Mouse (Mus musculus) left cerebral cortex, postnatal 14 days (tissue): ENCODE measurements at regions not wholly inside any gene's neighbourhood (a gene's known extent, or its start where the extent isn't known, plus 50 kb on each side); places are given as distances from the start of the nearest gene placed in this dataset.
A peak's percentile ranks its signal among the peaks of the same experiment; 100 is the strongest.

Experiments
- DNase-seq, 2 experiments: peaks; one replicate each; pipeline ENCODE4 v3.0.0; 2021 to 2022; ENCODE audit warnings: low spot score in 2 of 2, mixed read lengths in 1 of 2
- intact Hi-C: fragments of 180-260 bp; cut with DNase I; formaldehyde crosslinking; loops from one replicate; pipeline ENCODE4 v1.15.1; 2025

GRCm38 (mm10) chr6:50776236-50776832 lies 122.1 kb upstream of the Npvf start:
- intact Hi-C loops: no loop called here

DNA sequence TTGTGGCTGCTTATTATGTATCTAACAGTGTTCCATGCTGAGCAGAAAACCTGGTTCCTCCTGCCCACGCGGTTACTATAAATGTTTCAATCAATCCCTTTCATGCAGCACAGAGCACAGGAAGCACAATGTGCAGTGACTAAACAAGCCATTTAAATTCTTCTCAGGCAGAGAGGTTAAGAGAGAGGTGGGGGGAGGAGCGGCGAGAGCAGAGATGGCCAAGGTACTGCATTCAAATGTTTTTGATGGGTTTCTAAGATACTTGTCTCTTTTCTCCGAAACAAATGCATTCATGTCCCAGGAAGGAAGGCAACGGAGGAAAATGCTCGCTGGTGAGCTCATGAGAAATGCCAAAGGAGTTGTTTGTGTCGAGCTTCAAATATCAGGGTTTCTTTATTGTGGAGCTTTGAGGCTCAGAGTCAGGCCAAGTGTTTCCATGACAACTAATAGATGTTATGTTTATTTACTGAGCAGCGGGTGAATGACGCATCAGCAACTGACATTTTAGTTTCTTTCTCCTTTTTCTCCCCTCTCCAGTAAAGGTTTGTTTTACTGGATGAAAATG lies 122.8 kb upstream of the Npvf start:
- DNase-seq: peak; percentile 71 to 90
- intact Hi-C loops: no loop called here

More at GRCm38 (mm10) chr6:50776236-50776832, 122.1 kb upstream of the Npvf start:
- no peak for DNase-seq

GRCm38 (mm10) chr6:50777827-50778226 lies 123.6 kb upstream of the Npvf start:
- intact Hi-C loops: no loop called here
- peak in 1 of 2 experiments; percentile 15 for DNase-seq

DNA sequence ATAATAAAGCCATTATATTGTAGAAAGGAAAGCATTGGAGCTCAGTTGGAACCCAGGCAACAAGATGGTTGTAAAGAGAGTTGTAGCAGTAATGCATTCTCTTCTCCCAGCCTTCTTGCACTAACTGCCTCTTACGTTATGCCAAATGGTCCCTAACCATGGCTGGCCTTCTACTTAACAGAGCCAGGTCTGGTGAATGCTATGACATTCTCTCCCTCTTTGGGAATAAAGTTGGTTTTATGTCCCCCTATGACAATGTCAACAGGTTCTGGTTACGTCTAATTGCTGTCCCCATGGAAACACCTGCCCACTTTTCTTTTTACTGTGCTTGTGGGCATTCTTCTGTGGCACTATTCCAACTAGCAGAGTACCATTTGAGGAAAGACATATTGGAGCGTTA lies 126.4 kb upstream of the Npvf start:
- intact Hi-C loops: no loop called here

DNA sequence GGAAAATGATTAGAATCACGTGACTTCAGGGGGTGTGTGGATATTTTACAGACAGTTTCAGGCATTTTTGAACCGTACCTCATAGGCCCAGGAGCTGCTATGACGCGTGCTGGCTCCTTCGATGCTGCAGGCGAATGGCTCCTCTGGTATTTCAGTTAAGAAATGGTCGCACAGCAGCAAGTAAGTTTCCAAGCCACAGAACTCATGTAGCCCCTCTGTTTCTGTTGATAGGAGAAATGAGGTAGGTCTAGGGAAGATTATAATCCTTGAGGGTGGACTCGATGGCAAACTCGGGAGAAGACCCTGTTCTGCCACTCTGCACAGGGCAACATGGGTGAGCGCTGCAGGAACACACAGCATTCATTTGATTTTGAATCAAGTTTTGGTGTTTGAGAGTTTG lies 127.0 kb upstream of the Npvf start:
- intact Hi-C loops: no loop called here
- DNase-seq: no peak

More for the DNA sequence above, 126.4 kb upstream of the Npvf start:
- DNase-seq: no peak

GRCm38 (mm10) chr6:50782221-50782620 lies 128.0 kb upstream of the Npvf start:
- intact Hi-C loops: no loop called here
- no peak for DNase-seq

DNA sequence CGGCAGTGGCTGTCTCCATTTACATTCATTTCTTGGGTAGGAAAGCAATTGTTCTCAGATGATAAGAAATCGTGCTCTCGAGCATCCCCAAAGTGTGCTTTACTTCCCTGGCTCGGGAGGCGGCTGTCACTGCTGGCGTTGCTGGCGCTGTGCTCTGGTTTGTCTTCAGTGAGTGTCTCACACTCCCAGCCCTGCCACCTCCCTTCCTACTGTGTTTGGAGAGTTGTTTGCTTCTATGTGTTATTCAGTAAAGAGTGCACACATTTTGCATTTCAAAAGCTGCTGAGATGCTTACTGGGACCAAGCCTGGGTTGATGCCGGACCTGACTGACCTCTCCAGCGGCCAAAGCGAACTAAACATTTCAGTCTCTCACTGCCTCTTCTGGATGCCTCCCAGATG lies 129.3 kb upstream of the Npvf start:
- intact Hi-C loops: no loop called here
- DNase-seq: peak in 1 of 2 experiments; percentile 32

DNA sequence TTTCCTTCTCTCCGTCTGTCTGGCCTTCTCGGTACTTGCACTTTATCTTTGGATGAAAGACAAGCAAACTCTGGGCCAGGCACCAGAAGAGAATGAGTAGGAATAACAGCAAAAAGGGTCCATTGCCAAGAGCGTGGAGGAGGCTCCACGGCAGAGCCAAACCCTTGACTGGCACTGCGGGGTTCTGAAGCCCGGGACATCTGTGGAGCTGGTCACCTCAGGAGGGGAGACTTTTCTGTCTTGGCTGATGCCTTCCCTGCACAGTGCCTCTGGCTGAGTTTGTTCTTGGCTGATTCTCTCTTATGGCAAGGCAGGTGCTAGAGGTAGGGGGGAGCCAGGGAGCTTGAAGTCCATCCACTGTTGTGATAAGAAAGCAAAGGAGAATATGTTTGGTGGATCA lies 130.1 kb upstream of the Npvf start:
- intact Hi-C loops: no loop called here
- no peak for DNase-seq

- no peak for DNase-seq
- intact Hi-C loops: no loop called here
Measured at GRCm38 (mm10) chr6:50787666-50788065, 133.4 kb upstream of the Npvf start.

DNA sequence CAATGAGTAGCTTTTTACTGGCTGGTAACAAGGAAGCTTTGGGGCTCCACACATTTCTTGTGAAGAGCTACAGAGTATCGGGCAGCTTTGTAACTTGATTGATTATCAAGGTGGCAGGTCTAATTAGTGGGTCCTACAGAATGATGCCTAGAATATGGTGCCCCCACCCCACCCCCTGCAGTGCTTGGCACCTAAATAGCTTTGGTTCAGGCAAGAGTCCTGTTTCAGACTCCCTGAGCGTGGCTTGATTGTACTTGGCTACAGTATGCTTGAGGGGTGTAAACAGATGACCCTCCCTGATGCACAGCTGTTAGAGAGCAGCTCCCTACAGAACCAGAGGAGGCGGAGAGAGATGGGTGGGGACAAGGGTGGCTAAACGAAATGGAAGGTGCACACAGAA lies 145.7 kb upstream of the Npvf start:
- intact Hi-C loops: loop anchor here (10.0 kb wide), 1 partner anchor 1425 kb away; the partner anchor contains the start of gene Hoxa7
- no peak for DNase-seq

- no peak for DNase-seq
- intact Hi-C loops: loop anchor here (10.0 kb wide), 1 partner anchor 1422 kb away; the partner anchor contains the start of gene Hoxa7
Measured at GRCm38 (mm10) chr6:50802956-50803355, 148.7 kb upstream of the Npvf start.

DNA sequence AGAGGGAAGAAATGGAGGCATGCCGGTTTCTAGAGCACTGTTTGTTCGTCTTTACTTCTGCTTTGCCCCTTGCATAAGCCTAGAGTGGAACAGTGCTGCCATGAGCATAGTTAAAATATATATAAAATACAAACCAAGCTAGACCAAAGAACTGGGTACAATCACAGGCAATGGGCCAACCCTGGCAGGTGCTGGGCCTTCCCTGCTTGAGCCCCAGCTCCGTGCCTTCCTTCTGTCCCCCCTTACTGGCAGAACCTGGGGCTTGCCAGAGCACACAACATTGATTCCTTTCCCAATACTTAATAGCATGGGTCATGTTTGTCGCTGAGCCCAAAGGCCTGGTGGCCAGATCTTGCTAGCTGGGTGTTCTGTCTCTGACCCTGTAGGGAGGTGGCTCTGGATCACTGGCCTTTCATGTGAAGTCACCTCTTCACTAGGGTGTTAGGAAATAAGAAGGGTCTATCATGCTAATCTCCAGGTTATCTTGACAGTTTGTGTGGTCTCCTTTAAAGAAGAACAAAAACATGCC lies 150.3 kb upstream of the Npvf start:
- no peak for DNase-seq
- intact Hi-C loops: loop anchor here (10.0 kb wide), 1 partner anchor 1420 kb away; the partner anchor contains the start of gene Hoxa7

DNA sequence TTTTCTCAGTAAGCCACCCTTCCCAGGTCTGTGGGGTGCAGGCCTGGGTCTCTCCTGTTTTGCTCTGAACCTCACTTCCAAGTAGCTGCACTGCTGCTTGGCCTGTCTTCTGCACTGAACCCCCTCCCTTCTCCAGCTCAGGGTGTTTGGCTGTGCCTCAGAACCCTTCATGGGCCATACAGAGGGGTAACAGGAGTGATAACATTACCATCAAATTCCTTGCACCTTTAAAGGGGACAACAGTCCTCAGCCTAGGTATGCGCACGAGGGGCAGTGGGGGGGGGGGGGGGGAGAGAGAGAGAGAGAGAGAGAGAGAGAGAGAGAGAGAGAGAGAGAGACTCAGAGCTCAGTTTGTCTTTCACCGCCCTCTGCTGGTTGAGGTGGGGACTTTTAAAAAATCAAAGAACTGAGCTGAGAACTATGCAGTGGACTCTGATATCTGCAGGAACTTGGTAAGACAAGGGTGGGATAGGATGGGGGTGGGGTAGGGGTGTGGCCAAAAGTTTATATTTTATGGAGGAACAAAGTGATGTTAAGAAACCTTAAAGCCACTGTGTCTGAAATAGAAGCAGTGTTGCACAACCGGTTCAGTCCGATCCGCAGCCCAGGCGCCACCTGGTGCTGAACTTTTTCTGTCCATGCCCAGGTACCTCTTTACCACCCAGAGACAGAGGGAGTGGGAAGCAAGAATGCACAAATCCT lies 152.3 kb upstream of the Npvf start:
- intact Hi-C loops: loop anchor here (1.0 to 10.0 kb wide), 2 partner anchors 127 to 1418 kb away; partner anchors contain the start of gene Hoxa7
- peak; percentile 65 to 69 for DNase-seq

- intact Hi-C loops: loop anchor here (1.0 to 10.0 kb wide), 3 partner anchors 130 to 1417 kb away; partner anchors contain the start of gene Hoxa7
- DNase-seq: peak in 1 of 2 experiments; percentile 45
Measured at GRCm38 (mm10) chr6:50807187-50808012, 153.2 kb upstream of the Npvf start.

DNA sequence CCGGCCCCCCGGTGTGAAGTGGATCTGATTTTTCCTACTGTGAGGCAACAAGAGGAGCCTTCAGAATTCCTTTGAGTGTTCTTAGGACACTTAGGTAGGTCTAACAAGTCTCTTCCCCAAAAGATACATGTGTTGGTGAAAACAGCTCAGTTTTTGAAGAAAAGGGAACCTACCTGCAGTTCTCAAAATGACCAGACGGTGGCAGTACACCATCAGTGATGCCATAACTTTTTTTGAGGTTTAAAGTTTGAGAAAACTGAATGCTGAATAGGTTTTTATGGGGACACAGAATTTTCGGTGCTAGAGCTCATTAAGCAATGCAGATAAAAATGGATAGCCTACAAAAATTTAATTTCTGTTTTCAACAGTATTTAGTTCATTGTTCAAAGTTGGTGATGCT lies 153.9 kb upstream of the Npvf start:
- DNase-seq: peak; percentile 81 to 88
- intact Hi-C loops: loop anchor here (1.0 to 10.0 kb wide), 3 partner anchors 129 to 1417 kb away; partner anchors contain the start of gene Hoxa7

GRCm38 (mm10) chr6:50808811-50809668 lies 154.8 kb upstream of the Npvf start:
- no peak for DNase-seq
- intact Hi-C loops: loop anchor here (1.0 to 10.0 kb wide), 3 partner anchors 128 to 1416 kb away; partner anchors contain the start of gene Hoxa7

- DNase-seq: no peak
- intact Hi-C loops: loop anchor here (10.0 kb wide), 1 partner anchor 1415 kb away; the partner anchor contains the start of gene Hoxa7
Measured at GRCm38 (mm10) chr6:50809669-50809983, 155.4 kb upstream of the Npvf start.

GRCm38 (mm10) chr6:50814936-50815500 lies 160.8 kb upstream of the Npvf start:
- DNase-seq: no peak
- intact Hi-C loops: no loop called here
